Mouse (Mus musculus): ENCODE data around the gene Sdhb. TPM values are rescaled to one million over a fixed set of nuclear protein-coding genes. Genes with fewer than 3 reads are reported as not detected.
A peak's percentile ranks its signal among the peaks of the same experiment; 100 is the strongest.

Sdhb gene
- polyA plus RNA-seq (2015; fragmentation: Nextera tagmentation; extraction: Ambion mirVana): 387 and 396 TPM in 2 replicates

DNA sequence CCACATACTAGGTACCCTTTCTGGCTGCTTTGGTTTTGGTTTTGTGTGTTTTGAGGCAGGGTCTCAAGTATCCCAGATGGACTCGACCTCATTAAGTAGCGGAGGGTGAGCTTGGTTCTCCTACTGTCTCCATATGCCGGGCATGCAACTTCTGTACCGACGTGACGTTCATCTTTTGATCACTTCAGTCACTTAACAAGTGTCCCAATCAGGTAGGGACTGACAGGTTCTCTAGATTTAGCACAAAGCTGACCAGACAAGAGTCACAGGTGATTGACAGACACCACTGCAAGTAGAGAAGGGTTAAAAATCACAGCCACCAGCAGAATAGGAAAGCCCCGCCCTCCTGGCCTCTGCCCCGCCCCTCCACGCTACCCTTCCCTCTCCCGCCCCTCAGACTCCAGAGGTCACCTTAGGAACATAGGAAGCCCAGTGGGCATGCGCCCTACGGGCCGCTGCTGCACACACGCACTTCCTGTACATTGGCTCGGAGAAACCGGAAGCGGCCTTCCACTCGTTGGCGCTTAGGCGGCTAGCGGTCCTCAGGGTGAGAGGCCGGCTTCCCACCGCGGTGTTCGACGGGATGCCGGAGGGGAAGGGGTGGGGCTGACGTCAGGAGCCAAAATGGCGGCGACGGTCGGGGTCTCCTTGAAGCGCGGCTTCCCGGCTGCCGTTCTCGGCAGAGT is at the start of gene Sdhb:
Sdhb (plus strand) TSS at position 423 of the 686 bp plus-strand sequence.
- Histone ChIP-seq H3K36me3 (no peaks in the 10 kb centered on the region), H3K4me2 (replicated peaks) (peak within 1 kb of the TSS; percentile 84), H3K4me1 (peaks cover 37% of the 10 kb centered on the region), H3K9ac (peak within 1 kb of the TSS; percentile 89), H3K27me3 (peaks cover 4% of the 10 kb centered on the region; the same call in 1 of the 2 replicates), H3K27ac (peak within 1 kb of the TSS; percentile 52; the same call in 1 of the 2 replicates), H3K4me3 (peak within 1 kb of the TSS; percentile 70), H3K9me3 (no peaks in the 10 kb centered on the region)
- 3% methylated on average over 37 of the region's 37 CpGs for WGBS
- ATAC-seq (ENCODE audit: low FRiP score, low read depth): peak; percentile 97

DNA sequence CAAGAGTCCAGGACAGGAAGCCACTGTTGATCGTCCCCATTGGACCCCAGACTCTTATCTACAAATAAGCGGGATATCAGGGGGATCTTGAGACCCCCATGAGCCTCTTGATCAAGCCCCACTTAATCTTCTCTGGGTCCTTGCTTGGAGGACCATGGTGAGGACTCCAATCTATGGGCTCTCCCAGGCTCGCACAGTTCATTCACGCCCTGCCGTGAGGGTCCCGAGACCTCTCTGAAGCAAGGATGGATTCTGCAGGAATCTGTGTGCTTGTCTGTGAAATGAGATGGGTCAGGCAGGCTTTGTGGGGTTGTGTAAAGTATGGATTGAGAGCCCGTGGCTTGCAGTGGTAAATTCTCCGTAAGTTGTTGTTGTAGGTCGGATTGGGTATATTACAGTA is 49.6 kb upstream of the Sdhb start:
- Histone ChIP-seq H3K9me3 (no peaks in the 10 kb centered on the region), H3K27ac (no peak overlapping the region), H3K4me3 (no peak overlapping the region), H3K9ac (no peak overlapping the region), H3K27me3 (peaks cover 39% of the 10 kb centered on the region), H3K36me3 (no peaks in the 10 kb centered on the region), H3K4me1 (peaks cover 18% of the 10 kb centered on the region), H3K4me2 (replicated peaks) (no peak overlapping the region)
- ATAC-seq (ENCODE audit: low FRiP score, low read depth): no peak
- WGBS: 85% methylated on average over 9 of the region's 9 CpGs

DNA sequence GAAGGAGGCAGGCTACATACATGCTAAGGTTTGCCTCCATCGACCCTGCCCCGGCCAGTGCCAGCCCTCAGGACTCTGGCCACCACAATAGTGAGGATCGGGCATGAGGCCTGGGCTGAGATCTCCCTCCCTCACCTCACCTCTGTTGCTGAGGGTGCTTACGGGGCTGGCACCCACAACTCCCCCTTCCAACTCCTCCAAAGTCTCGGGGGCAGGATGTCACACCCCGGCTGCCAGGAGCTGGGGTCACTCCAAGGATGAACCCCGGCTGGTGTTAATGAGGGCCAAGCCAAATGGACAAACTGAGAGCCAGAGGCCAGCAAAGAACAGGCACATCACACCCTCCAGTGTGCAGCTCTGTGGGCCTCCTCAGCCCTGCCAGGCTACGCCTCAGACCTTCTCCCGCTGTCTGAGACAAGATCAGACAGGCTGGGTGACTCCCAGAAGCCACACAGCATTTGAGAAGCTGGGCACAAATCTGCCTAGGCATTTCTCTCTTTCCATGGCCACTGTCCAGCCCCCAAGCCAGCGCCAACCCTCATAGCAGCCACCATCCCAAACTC is 48.7 kb upstream of the Sdhb start:
- H3K4me2 ChIP-seq (replicated peaks): no peak overlapping the region
- H3K36me3 ChIP-seq: no peaks in the 10 kb centered on the region
- no peaks in the 10 kb centered on the region for H3K9me3 ChIP-seq
- H3K4me3 ChIP-seq: no peak overlapping the region
- no peak overlapping the region for H3K27ac ChIP-seq
- no peak overlapping the region for H3K9ac ChIP-seq
- H3K27me3 ChIP-seq: peaks cover 30% of the 10 kb centered on the region
- WGBS: 74% methylated on average over 10 of the region's 10 CpGs
- ATAC-seq (ENCODE audit: low FRiP score, low read depth): no peak
- H3K4me1 ChIP-seq: peaks cover 18% of the 10 kb centered on the region

DNA sequence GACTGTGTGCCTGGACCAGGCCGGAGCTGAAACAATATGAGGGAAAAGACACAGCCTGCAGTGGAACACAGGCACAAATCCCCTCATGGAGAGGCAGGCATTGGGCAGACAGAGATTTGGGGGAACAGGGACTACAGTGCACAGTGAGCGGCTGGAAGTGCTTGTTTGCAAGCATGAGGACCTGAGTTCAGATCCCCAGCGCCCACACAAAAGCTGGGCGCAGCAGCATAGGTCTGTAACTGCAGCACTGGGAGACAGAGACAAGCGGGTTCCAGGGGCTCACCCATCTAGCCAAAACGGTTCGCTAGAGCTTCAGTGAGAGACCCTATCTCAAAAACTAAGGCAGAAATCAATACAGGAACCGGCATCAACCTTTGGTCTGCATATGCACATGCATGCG is 47.4 kb upstream of the Sdhb start:
- Histone ChIP-seq H3K9me3 (no peaks in the 10 kb centered on the region), H3K4me2 (replicated peaks) (no peak overlapping the region)
- no peak for ATAC-seq (ENCODE audit: low FRiP score, low read depth)

DNA sequence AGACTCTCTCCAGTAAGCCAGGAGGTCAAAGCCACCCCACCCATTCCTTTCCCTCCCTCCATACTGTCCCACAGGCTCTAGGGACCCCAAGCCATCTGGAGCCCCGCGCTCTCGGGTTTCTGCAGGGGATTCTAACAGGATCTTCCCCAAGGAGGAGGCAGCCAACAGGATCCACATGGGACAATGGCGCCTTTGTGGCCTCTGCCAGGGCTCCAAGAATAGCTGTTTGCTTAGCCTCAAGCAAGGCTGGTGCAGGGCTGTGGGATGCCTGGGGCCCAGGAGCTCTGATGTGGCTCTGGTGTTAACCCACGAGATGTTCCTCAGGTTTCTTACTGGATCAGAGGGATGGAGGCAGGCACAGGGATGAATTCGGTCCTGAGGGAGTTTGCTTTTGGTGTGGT is 46.3 kb upstream of the Sdhb start:
- H3K4me1 ChIP-seq: peaks cover 18% of the 10 kb centered on the region
- no peaks in the 10 kb centered on the region for H3K9me3 ChIP-seq
- H3K4me2 ChIP-seq (replicated peaks): no peak overlapping the region
- ATAC-seq (ENCODE audit: low FRiP score, low read depth): no peak
- H3K27me3 ChIP-seq: peaks cover 7% of the 10 kb centered on the region
- no peaks in the 10 kb centered on the region for H3K36me3 ChIP-seq
- no peak overlapping the region for H3K9ac ChIP-seq
- no peak overlapping the region for H3K4me3 ChIP-seq
- 62% methylated on average over 6 of the region's 6 CpGs for WGBS
- H3K27ac ChIP-seq: no peak overlapping the region

More for the DNA sequence above, 47.4 kb upstream of the Sdhb start:
- H3K4me1 ChIP-seq: peaks cover 18% of the 10 kb centered on the region
- no peak overlapping the region for H3K9ac ChIP-seq
- 92% methylated on average over 9 of the region's 9 CpGs for WGBS
- H3K4me3 ChIP-seq: no peak overlapping the region
- no peaks in the 10 kb centered on the region for H3K36me3 ChIP-seq
- peaks cover 18% of the 10 kb centered on the region for H3K27me3 ChIP-seq
- H3K27ac ChIP-seq: no peak overlapping the region

DNA sequence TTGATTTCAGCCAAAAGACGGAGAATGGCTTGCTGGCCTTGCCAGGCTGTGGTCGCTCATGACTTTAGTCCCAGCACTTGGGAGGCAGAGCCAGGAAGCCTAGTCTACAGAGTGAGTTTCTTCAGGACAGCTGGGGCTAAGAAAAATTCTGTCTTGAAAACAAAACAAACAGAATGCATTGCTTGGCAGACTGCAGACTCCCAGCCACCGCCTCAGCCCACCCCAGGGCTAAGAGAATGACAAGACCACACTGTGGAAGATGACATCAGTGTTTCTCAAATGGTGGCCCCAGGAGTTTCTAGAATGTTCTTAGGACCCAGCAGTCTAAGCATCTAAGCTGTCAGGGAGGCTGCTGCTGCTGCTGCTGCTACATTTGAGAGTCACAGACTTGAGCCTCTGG is 45.8 kb upstream of the Sdhb start:
- Histone ChIP-seq H3K9me3 (no peaks in the 10 kb centered on the region), H3K27ac (no peak overlapping the region), H3K36me3 (no peaks in the 10 kb centered on the region), H3K4me3 (no peak overlapping the region), H3K9ac (no peak overlapping the region), H3K27me3 (peaks cover 6% of the 10 kb centered on the region; the same call in 1 of the 2 replicates), H3K4me2 (replicated peaks) (no peak overlapping the region), H3K4me1 (peaks cover 18% of the 10 kb centered on the region)
- WGBS: 74% methylated on average over 3 of the region's 3 CpGs
- no peak for ATAC-seq (ENCODE audit: low FRiP score, low read depth)

DNA sequence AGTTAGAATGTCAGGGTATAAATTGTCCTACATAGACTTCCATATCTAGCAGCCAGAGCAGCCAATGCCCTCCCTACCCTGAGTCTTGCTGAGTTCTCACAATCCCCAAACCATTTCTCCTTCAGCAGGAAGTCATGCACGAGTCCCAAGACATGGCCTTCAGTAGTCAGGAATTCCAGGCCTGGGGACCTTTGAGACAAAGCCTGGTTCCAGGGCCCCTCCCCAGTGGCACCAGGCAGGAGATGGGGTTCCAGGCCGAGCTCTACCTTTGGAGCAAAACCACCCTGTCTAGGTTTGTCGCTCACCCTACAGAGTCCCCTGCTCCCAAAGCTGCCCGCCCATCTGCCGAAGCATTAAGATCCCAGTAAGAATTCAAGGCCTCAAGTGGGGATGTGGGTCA is 44.7 kb upstream of the Sdhb start:
- Histone ChIP-seq H3K9ac (no peak overlapping the region), H3K36me3 (no peaks in the 10 kb centered on the region), H3K4me1 (peaks cover 9% of the 10 kb centered on the region), H3K4me2 (replicated peaks) (no peak overlapping the region), H3K4me3 (no peak overlapping the region), H3K27ac (no peak overlapping the region), H3K9me3 (no peaks in the 10 kb centered on the region), H3K27me3 (peaks cover 5% of the 10 kb centered on the region; the same call in 1 of the 2 replicates)
- no peak for ATAC-seq (ENCODE audit: low FRiP score, low read depth)
- WGBS: 93% methylated on average over 5 of the region's 5 CpGs

DNA sequence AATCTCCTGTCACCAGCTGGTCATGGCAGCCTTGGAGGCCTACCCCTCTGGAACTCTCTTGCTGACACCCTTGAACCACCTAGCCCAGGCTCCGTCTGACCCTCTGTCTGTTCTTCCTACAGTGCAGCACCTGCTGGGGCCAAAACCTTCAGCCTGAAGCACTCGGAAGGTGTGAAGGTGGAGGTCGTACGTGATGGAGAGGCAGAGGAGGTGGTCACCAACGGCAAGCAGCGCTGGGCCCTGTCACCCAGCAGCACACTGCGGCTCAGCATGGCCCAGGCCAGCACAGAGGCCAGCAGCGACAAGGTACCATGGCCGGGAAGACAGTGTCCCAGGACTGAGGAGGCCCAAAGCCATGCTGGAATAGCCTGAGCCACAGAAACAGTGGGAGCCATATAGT is 43.6 kb upstream of the Sdhb start:
- ATAC-seq (ENCODE audit: low FRiP score, low read depth): no peak
- no peak overlapping the region for H3K27ac ChIP-seq
- no peaks in the 10 kb centered on the region for H3K36me3 ChIP-seq
- H3K4me3 ChIP-seq: no peak overlapping the region
- H3K9ac ChIP-seq: no peak overlapping the region
- peaks cover 2% of the 10 kb centered on the region for H3K27me3 ChIP-seq
- H3K4me2 ChIP-seq (replicated peaks): no peak overlapping the region
- peaks cover 15% of the 10 kb centered on the region for H3K4me1 ChIP-seq
- 80% methylated on average over 9 of the region's 9 CpGs for WGBS
- H3K9me3 ChIP-seq: no peaks in the 10 kb centered on the region

DNA sequence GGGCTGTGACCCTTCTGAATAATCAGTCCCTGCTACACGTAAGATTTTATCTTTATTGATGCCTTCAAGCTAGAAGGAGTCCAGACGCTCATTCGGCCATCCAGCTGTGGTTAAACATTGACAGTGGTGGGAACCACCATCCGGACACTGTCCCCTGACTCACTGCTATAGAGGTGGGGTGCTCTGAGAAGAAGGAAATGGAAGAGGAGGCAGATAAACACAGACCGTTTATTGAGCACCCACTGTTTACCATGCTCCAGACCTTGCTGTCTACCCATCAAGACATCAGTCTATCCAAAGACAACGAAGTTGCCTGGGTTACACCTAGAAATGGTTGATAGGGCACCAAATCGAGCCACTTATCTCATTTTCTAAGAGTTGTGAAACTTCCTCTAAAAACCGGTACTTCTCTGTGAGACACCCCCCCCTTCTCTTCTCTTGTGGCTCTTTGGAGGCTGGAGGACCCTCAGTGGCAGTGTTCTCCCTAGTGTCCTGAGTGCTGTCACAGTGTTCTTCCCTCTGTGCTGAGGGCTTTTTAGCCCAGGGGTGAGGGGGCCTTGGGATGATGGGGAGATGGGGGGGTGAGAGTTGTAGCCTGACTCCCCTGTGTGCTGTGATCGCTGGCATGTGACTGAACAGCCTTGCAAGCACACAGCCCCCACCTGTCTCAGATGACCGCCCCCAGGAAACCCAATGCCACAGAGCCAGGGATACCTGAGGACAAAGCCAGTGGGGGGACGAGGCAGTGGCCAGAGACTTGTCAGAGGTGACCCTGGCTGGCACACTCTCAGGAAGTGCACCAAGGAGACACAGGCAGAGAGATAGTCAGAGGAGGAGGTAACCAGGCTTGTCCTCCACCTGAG is 40.8 kb upstream of the Sdhb start:
- H3K4me1 ChIP-seq: 0 out of 2 replicates have a peak, but pooled peaks cover 9% of the 10 kb centered on the region
- no peak overlapping the region for H3K4me2 ChIP-seq (replicated peaks)
- WGBS: 56% methylated on average over 11 of the region's 11 CpGs
- ATAC-seq (ENCODE audit: low FRiP score, low read depth): no peak
- H3K27ac ChIP-seq: no peak overlapping the region
- H3K27me3 ChIP-seq: peaks cover 2% of the 10 kb centered on the region
- no peak overlapping the region for H3K4me3 ChIP-seq
- no peaks in the 10 kb centered on the region for H3K9me3 ChIP-seq
- H3K36me3 ChIP-seq: no peaks in the 10 kb centered on the region
- H3K9ac ChIP-seq: no peak overlapping the region

- Histone ChIP-seq H3K4me2 (replicated peaks) (no peak overlapping the region), H3K27me3 (peaks cover 2% of the 10 kb centered on the region), H3K36me3 (no peaks in the 10 kb centered on the region), H3K4me3 (no peak overlapping the region), H3K9me3 (no peaks in the 10 kb centered on the region), H3K4me1 (peaks cover 14% of the 10 kb centered on the region; the same call in 1 of the 2 replicates), H3K27ac (no peak overlapping the region), H3K9ac (no peak overlapping the region)
- no peak for ATAC-seq (ENCODE audit: low FRiP score, low read depth)
- WGBS: 67% methylated on average over 5 of the region's 5 CpGs
Measured at GRCm38 (mm10) chr4:140922508-140922907, 38.5 kb upstream of the Sdhb start.

DNA sequence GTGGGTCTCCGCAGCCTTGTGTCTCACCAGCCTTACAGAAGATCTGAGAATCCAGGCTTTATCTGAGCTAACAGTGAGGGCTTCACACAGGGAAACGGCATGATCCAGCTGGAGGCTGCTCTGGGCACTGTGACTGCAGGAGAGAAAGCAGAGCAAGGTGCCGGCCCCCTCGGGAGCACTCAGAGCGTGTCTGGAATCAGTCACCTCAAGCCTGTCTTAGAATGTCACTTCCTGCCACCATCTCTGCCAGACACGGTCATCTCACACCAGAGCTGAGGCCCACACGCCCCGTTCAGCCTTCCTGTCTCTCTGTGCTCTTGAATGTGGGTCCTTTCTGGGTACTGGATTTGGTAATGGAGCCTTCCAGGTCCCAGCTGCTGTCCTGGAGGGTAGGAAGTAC is 35.4 kb upstream of the Sdhb start:
- peak overlapping the region; percentile 44; the same call in 1 of the 2 replicates for H3K27ac ChIP-seq
- H3K9me3 ChIP-seq: no peaks in the 10 kb centered on the region
- H3K4me1 ChIP-seq: peaks cover 26% of the 10 kb centered on the region; the same call in 1 of the 2 replicates
- no peaks in the 10 kb centered on the region for H3K36me3 ChIP-seq
- no peak for ATAC-seq (ENCODE audit: low FRiP score, low read depth)
- H3K9ac ChIP-seq: no peak overlapping the region
- 49% methylated on average over 8 of the region's 8 CpGs for WGBS
- H3K4me3 ChIP-seq: no peak overlapping the region
- no peak overlapping the region for H3K4me2 ChIP-seq (replicated peaks)
- H3K27me3 ChIP-seq: no peaks in the 10 kb centered on the region; the same call in 1 of the 2 replicates

DNA sequence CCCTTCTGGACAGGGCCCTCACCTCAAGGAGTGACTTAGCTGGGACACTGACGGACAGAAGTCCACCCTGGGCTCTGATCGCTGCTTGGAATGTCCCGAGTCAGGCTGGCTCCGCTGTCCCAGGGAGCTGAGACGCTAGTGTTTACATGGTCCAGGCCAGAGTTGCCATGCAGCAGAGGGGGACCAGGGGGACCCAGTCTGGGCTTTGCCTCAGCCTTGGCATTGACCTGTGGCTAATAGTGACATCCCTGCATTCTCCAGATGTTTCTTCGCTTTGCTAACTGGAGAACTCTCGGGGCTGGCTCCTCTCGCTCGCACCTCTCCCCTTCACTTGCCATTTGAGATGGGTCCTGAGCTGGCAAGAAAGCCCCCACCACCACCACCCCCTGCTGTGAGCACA is 32.7 kb upstream of the Sdhb start:
- H3K4me1 ChIP-seq: peaks cover 20% of the 10 kb centered on the region
- no peak overlapping the region for H3K9ac ChIP-seq
- no peak for ATAC-seq (ENCODE audit: low FRiP score, low read depth)
- H3K27ac ChIP-seq: no peak overlapping the region
- WGBS: 77% methylated on average over 9 of the region's 9 CpGs
- H3K4me2 ChIP-seq (replicated peaks): no peak overlapping the region
- no peak overlapping the region for H3K4me3 ChIP-seq
- H3K9me3 ChIP-seq: no peaks in the 10 kb centered on the region
- H3K36me3 ChIP-seq: no peaks in the 10 kb centered on the region
- H3K27me3 ChIP-seq: no peaks in the 10 kb centered on the region

Data from limb, embryonic 13.5 days (tissue).